In genomic region chr3:152592767-152593425, GRCm38 (mm10) we compare ENCODE assay signal across 22 mouse cellular contexts.
DNase-seq lines count a peak whose midpoint lies in the region.
"Had no signal": no experiment of that assay in that cellular context is flagged by ENCODE, and none has a peak within 500 bp of the region (broad histone marks: within the 10 kb centered on the region; RNA-seq: fewer than 3 reads in every experiment).

No protein-coding gene starts in this region.

- no peaks in the 10 kb centered on the region for H3K4me1 ChIP-seq in forebrain, embryonic 10.5 days
- H3K4me1 ChIP-seq: hindbrain, embryonic 10.5 days; limb, embryonic 10.5 days; liver, embryonic 12.5 days; midbrain, embryonic 12.5 days; neural tube, embryonic 13.5 days had no signal

- WGBS in forebrain, embryonic 10.5 days: 83% methylated on average over 8 of the region's 8 CpGs

- no peaks in the 10 kb centered on the region for H3K9me3 ChIP-seq in forebrain, embryonic 10.5 days
- H3K9me3 ChIP-seq: embryonic facial prominence, embryonic 13.5 days; heart, embryonic 15.5 days; hindbrain, embryonic 10.5 days; limb, embryonic 10.5 days; liver, embryonic 12.5 days; midbrain, embryonic 12.5 days; neural tube, embryonic 13.5 days had no signal

- no peaks in the 10 kb centered on the region for H3K36me3 ChIP-seq in forebrain, embryonic 10.5 days (replicated peaks)
- H3K36me3 ChIP-seq: embryonic facial prominence, embryonic 13.5 days; heart, embryonic 15.5 days; hindbrain, embryonic 10.5 days; limb, embryonic 10.5 days; liver, embryonic 12.5 days; midbrain, embryonic 12.5 days; neural tube, embryonic 13.5 days had no signal

- H3K27ac ChIP-seq in forebrain, embryonic 10.5 days: no peak overlapping the region
- H3K27ac ChIP-seq: embryonic facial prominence, embryonic 13.5 days; gastrocnemius, adult 2 months; heart, embryonic 15.5 days; hindbrain, embryonic 10.5 days; limb, embryonic 10.5 days; liver, embryonic 12.5 days; midbrain, embryonic 12.5 days; neural tube, embryonic 13.5 days had no signal

- peak; percentile 60 to 84 for DNase-seq in frontal cortex, adult 2 months (ENCODE audit: extremely low spot score in 1 of 2, low spot score in 1 of 2)
- no peak for DNase-seq in frontal cortex, postnatal 10 days (ENCODE audit: low spot score in 2 of 2)
- peak; percentile 85 for DNase-seq in right cerebral cortex, adult 18-20 months
- DNase-seq in right cerebral cortex, postnatal 14 days: no peak
- peak; percentile 71 to 82 for DNase-seq in left cerebral cortex, adult 18-20 months (ENCODE audit: low spot score in 2 of 2)
- DNase-seq in yolk sac, embryonic 10.5 days (ENCODE audit: low spot score): peak; percentile 27
- DNase-seq in forebrain, embryonic 10.5 days (ENCODE audit: extremely low spot score, low spot score): no peak
- DNase-seq in liver: no peak
- DNase-seq: adrenal gland, postnatal 14 days; cerebellum, adult 2 months; gastrocnemius, adult 2 months; heart, adult 18-20 months; kidney, postnatal 4 days; lung, embryonic 14.5 days; thymus, postnatal 25 days had no signal

- H3K4me3 ChIP-seq in forebrain, embryonic 10.5 days: no peak overlapping the region
- H3K4me3 ChIP-seq: embryonic facial prominence, embryonic 13.5 days; gastrocnemius, adult 2 months; heart, embryonic 15.5 days; hindbrain, embryonic 10.5 days; limb, embryonic 10.5 days; liver, embryonic 12.5 days; midbrain, embryonic 12.5 days; neural tube, embryonic 13.5 days had no signal

- no peaks in the 10 kb centered on the region for H3K27me3 ChIP-seq in forebrain, embryonic 10.5 days (ENCODE audit: poor library complexity, severe bottlenecking)
- H3K27me3 ChIP-seq: embryonic facial prominence, embryonic 13.5 days; heart, embryonic 15.5 days; liver, embryonic 12.5 days; midbrain, embryonic 12.5 days; neural tube, embryonic 13.5 days had no signal

Comparison
In these comparisons a context has a peak if more than half of its experiments do, and no peak if none do; other contexts are left out.
1. DNase-seq: peak in frontal cortex, adult 2 months (2 of 2), right cerebral cortex, adult 18-20 months (single experiment), left cerebral cortex, adult 18-20 months (2 of 2) and yolk sac, embryonic 10.5 days (single experiment); none in frontal cortex, postnatal 10 days (0 of 2), right cerebral cortex, postnatal 14 days (single experiment), forebrain, embryonic 10.5 days (single experiment) and liver (single experiment).